Mouse (Mus musculus): ENCODE measurements around the gene Tnip2. TPM values are rescaled to one million over a fixed set of nuclear protein-coding genes. Genes with fewer than 3 reads are reported as not detected.

Gene Tnip2
- 12.7 and 14.2 TPM in 2 replicates for polyA plus RNA-seq (2014; fragmentation: Nextera tagmentation; extraction: Ambion mirVana)

DNA sequence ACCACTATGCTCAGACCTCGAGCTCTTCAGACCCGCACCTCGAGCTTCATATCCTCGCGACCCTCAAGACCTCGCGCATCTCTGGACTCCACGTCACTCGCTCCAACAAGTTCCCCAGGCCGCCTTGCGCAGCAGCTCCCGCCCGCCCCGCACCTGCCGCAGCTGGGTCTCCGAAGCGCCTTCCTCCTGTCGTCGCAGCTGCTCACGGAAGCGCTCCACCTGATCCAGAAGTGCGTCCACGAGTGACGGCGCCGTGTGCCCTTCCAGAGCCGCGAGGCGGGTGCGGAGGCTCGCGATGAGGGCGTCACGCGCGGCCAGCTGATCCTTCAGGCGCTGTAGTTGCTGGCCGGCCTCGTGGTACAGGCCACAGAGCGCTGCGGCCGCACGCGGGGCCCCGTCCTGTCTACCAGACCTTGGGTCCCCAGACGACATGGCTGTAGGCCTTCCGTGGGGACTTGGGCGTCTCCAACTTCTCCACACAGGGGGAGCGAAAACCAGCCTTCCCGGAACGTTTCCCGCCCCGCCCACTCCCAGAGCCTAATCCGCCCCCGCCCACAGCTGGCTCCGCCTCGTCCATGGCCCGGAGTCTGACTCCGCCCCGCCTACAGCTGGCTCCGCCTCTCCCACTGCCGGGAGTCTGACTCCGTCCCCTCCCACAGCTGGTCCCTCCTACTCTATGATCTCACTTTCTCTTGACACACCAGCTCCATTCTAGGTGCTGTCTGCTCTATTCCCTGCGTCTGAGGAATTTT is at the start of gene Tnip2:
Gene Tnip2, minus strand, starts transcription at position 526 of the 752 bp plus-strand sequence.
- Histone ChIP-seq H3K27ac (ENCODE audit: low read depth, low read length) (no peak within 1 kb of the TSS), H3K4me1 (ENCODE audit: control insufficient read depth, insufficient read depth, low read length) (0 out of 2 replicates have a peak, but pooled peaks cover 6% of the 10 kb centered on the region), H3K9me3 (replicated peaks; ENCODE audit: control insufficient read depth, low read length) (no peaks in the 10 kb centered on the region), H3K36me3 (ENCODE audit: control insufficient read depth, insufficient read depth, low read length) (no peaks in the 10 kb centered on the region), H3K4me3 (ENCODE audit: low read depth, low read length) (peak within 1 kb of the TSS; percentile 81), H3K27me3 (ENCODE audit: control insufficient read depth, insufficient read depth, low read length) (no peaks in the 10 kb centered on the region), H3K9ac (ENCODE audit: low read depth, low read length) (peak within 1 kb of the TSS; percentile 88), H3K4me2 (peak within 1 kb of the TSS; percentile 99)
- peak; percentile 94 for ATAC-seq (replicated peaks; ENCODE audit: insufficient number of reproducible peaks, low FRiP score, low TSS enrichment)
- WGBS (ENCODE audit: insufficient replicate concordance) = under 1% methylated on average over 64 of the region's 64 CpGs

DNA sequence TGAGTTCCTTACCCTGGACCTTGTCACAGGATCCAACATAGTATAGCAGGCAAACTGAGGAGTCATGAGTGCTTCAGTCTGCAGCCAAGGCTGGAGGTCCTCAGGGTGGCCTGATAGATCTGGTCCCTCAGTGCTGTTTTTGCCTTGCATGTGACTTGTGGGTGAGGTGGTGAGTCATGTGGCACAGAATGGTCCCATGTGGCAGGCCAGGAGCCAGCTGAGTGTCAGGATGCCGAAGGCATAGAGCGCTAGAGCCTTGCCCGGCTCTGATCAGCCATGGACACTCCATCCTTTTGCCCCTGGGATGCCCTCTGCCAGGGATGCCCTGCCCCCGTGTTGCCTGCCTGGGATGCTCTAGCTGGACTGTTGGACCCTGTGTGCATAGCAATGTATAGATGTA is 38.0 kb upstream of the Tnip2 start:
- Histone ChIP-seq H3K36me3 (ENCODE audit: control insufficient read depth, insufficient read depth, low read length) (0 out of 2 replicates have a peak, but pooled peaks cover 4% of the 10 kb centered on the region), H3K4me3 (ENCODE audit: low read depth, low read length) (no peak overlapping the region), H3K27me3 (ENCODE audit: control insufficient read depth, insufficient read depth, low read length) (no peaks in the 10 kb centered on the region), H3K9me3 (replicated peaks; ENCODE audit: control insufficient read depth, low read length) (no peaks in the 10 kb centered on the region), H3K27ac (ENCODE audit: low read depth, low read length) (no peak overlapping the region), H3K9ac (ENCODE audit: low read depth, low read length) (no peak overlapping the region), H3K4me2 (no peak overlapping the region), H3K4me1 (ENCODE audit: control insufficient read depth, insufficient read depth, low read length) (no peaks in the 10 kb centered on the region)
- 94% methylated on average over 4 of the region's 4 CpGs for WGBS (ENCODE audit: insufficient replicate concordance)
- ATAC-seq (replicated peaks; ENCODE audit: insufficient number of reproducible peaks, low FRiP score, low TSS enrichment) = no peak

DNA sequence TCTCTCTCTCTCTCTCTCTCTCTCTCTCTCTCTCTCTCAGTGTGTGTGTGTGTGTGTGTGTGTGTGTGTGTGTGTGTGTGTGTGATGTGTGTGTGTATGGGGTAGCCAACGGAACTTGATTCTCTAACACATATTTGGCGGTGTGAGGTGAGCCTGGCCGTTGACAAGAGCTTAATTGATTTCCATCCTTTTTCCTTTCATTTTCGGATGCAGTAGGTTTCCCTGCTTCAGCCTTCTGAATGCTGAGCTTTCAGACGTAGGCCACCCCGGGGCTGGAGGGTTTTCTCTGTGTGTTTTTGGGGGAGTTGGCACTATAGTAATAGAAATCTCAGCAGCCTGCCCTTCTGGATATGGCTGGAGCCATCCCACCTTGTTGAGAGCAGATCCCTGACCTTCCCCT is 36.5 kb upstream of the Tnip2 start:
- H3K9ac ChIP-seq (ENCODE audit: low read depth, low read length) = peak overlapping the region; percentile 89
- H3K36me3 ChIP-seq (ENCODE audit: control insufficient read depth, insufficient read depth, low read length) = 0 out of 2 replicates have a peak, but pooled peaks cover 4% of the 10 kb centered on the region
- no peak overlapping the region for H3K27ac ChIP-seq (ENCODE audit: low read depth, low read length)
- no peak for ATAC-seq (replicated peaks; ENCODE audit: insufficient number of reproducible peaks, low FRiP score, low TSS enrichment)
- H3K4me2 ChIP-seq = peak overlapping the region; percentile 94
- H3K27me3 ChIP-seq (ENCODE audit: control insufficient read depth, insufficient read depth, low read length) = no peaks in the 10 kb centered on the region
- WGBS (ENCODE audit: insufficient replicate concordance) = 34% methylated on average over 6 of the region's 6 CpGs
- peak overlapping the region; percentile 71 for H3K4me3 ChIP-seq (ENCODE audit: low read depth, low read length)
- H3K9me3 ChIP-seq (replicated peaks; ENCODE audit: control insufficient read depth, low read length) = no peaks in the 10 kb centered on the region
- H3K4me1 ChIP-seq (ENCODE audit: control insufficient read depth, insufficient read depth, low read length) = no peaks in the 10 kb centered on the region

DNA sequence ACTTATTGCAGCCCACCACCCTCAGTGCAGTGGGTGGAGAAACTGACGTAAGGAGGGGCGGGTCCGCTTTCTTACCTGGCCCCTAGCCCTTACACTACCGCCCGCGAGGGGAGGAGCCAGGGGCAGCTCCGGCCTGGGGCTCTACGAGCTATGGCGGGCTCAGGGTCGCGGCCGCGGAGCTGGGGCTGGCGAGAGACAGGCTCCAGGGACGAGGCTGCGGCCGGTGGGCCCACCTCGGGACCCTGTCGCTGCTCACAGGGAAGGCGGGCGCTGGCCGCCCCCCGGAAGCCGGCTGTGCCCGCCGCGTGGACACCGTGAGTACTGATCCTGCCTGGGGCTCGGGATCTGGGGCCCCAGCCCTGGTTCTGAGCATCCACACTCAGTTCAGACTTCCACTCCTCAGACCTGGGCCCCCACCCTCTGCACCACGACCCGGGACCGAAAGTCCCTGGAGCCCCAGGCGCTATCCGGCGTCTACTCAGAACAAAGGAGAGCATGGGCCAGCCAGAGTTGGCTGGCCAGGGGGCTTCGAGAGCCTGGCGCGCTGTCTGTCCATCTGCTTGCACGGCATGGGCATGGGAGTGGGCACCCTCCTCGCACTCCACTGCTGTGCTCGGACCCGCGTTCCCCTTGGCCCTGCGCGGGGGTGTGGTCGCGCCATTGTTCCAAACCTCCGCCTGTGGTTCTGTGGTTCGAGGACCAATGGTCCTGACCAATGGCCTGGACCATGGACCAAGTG is 35.9 kb upstream of the Tnip2 start:
- H3K27me3 ChIP-seq (ENCODE audit: control insufficient read depth, insufficient read depth, low read length) = no peaks in the 10 kb centered on the region
- ATAC-seq (replicated peaks; ENCODE audit: insufficient number of reproducible peaks, low FRiP score, low TSS enrichment) = peak; percentile 81
- peak overlapping the region; percentile 71 for H3K4me3 ChIP-seq (ENCODE audit: low read depth, low read length)
- H3K9me3 ChIP-seq (replicated peaks; ENCODE audit: control insufficient read depth, low read length) = no peaks in the 10 kb centered on the region
- H3K36me3 ChIP-seq (ENCODE audit: control insufficient read depth, insufficient read depth, low read length) = 0 out of 2 replicates have a peak, but pooled peaks cover 4% of the 10 kb centered on the region
- under 1% methylated on average over 49 of the region's 49 CpGs for WGBS (ENCODE audit: insufficient replicate concordance)
- H3K9ac ChIP-seq (ENCODE audit: low read depth, low read length) = peak overlapping the region; percentile 89
- no peaks in the 10 kb centered on the region for H3K4me1 ChIP-seq (ENCODE audit: control insufficient read depth, insufficient read depth, low read length)
- no peak overlapping the region for H3K27ac ChIP-seq (ENCODE audit: low read depth, low read length)
- H3K4me2 ChIP-seq = peak overlapping the region; percentile 94

DNA sequence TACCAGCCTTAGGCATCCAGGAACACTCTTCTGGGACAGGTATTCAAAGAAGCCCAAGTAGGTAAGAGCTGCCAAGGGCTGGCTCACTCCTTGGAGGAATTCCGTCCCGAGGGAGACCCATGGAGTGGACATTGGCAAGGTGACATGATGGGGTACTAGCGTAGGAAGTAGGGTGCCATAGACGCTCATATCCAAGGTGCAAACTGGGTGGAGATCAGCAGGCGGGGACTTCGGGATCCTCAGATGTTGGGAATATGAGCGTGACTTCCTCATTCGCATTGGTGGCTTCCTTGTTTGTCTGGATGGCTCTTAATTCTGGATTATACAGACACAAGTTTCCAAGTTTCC is 35.3 kb upstream of the Tnip2 start:
- H3K9me3 ChIP-seq (replicated peaks; ENCODE audit: control insufficient read depth, low read length) = no peaks in the 10 kb centered on the region
- WGBS (ENCODE audit: insufficient replicate concordance) = 24% methylated on average over 8 of the region's 8 CpGs
- peak overlapping the region; percentile 94 for H3K4me2 ChIP-seq
- no peak overlapping the region for H3K27ac ChIP-seq (ENCODE audit: low read depth, low read length)
- H3K9ac ChIP-seq (ENCODE audit: low read depth, low read length) = peak overlapping the region; percentile 89
- no peaks in the 10 kb centered on the region for H3K4me1 ChIP-seq (ENCODE audit: control insufficient read depth, insufficient read depth, low read length)
- ATAC-seq (replicated peaks; ENCODE audit: insufficient number of reproducible peaks, low FRiP score, low TSS enrichment) = 0 out of 2 replicates have a peak, but pooled peaks have one; percentile 22
- peak overlapping the region; percentile 71 for H3K4me3 ChIP-seq (ENCODE audit: low read depth, low read length)
- H3K36me3 ChIP-seq (ENCODE audit: control insufficient read depth, insufficient read depth, low read length) = 0 out of 2 replicates have a peak, but pooled peaks cover 4% of the 10 kb centered on the region
- no peaks in the 10 kb centered on the region for H3K27me3 ChIP-seq (ENCODE audit: control insufficient read depth, insufficient read depth, low read length)

DNA sequence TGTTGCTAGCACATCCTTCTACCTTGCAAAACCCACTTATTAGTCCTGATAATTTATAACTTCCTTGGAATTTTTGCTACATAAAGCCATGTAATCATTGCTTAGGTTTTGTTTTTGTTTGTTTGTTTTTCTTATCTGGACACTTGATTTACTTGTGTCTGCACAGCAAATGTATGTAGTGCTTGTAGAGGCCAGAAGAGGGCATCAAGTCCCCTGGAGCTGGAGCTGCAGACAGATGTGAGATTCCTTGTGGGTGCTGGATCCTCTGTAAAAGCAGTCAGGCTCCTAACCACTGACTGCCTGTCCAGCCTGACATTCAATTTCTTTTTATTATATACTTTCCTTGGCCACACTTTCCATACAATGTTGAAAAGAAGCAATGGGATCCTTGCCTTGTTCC is 33.6 kb upstream of the Tnip2 start:
- no peaks in the 10 kb centered on the region for H3K27me3 ChIP-seq (ENCODE audit: control insufficient read depth, insufficient read depth, low read length)
- no peak overlapping the region for H3K9ac ChIP-seq (ENCODE audit: low read depth, low read length)
- no peaks in the 10 kb centered on the region for H3K36me3 ChIP-seq (ENCODE audit: control insufficient read depth, insufficient read depth, low read length)
- ATAC-seq (replicated peaks; ENCODE audit: insufficient number of reproducible peaks, low FRiP score, low TSS enrichment) = no peak
- no peak overlapping the region for H3K27ac ChIP-seq (ENCODE audit: low read depth, low read length)
- no peak overlapping the region for H3K4me3 ChIP-seq (ENCODE audit: low read depth, low read length)
- H3K9me3 ChIP-seq (replicated peaks; ENCODE audit: control insufficient read depth, low read length) = no peaks in the 10 kb centered on the region
- H3K4me2 ChIP-seq = no peak overlapping the region
- H3K4me1 ChIP-seq (ENCODE audit: control insufficient read depth, insufficient read depth, low read length) = no peaks in the 10 kb centered on the region

DNA sequence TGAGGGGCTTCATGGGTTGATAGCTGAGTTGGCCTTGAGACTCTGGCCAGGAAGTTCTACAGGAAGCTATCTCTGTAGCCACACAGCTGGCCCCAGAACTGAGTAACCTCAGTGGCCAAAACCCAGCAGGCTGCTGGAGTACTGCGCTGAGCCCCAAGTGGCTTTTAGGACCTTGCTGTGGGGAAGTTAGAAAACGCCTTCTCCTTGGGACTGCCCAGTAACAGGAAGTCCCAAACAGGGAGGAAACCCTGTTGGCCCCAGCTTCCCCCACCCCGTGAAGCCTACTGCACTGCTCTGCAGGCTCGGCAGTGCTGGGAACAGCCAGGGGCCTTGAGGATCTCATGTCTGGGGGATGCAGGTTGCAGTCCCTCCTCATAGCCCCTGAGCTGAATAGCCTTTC is 29.3 kb upstream of the Tnip2 start:
- Histone ChIP-seq H3K9ac (ENCODE audit: low read depth, low read length) (no peak overlapping the region), H3K36me3 (ENCODE audit: control insufficient read depth, insufficient read depth, low read length) (no peaks in the 10 kb centered on the region), H3K9me3 (replicated peaks; ENCODE audit: control insufficient read depth, low read length) (no peaks in the 10 kb centered on the region), H3K27ac (ENCODE audit: low read depth, low read length) (no peak overlapping the region), H3K4me3 (ENCODE audit: low read depth, low read length) (no peak overlapping the region), H3K27me3 (ENCODE audit: control insufficient read depth, insufficient read depth, low read length) (no peaks in the 10 kb centered on the region), H3K4me2 (no peak overlapping the region), H3K4me1 (ENCODE audit: control insufficient read depth, insufficient read depth, low read length) (no peaks in the 10 kb centered on the region; the same call in 1 of the 2 replicates)
- 48% methylated on average over 4 of the region's 4 CpGs for WGBS (ENCODE audit: insufficient replicate concordance)
- no peak for ATAC-seq (replicated peaks; ENCODE audit: insufficient number of reproducible peaks, low FRiP score, low TSS enrichment)

DNA sequence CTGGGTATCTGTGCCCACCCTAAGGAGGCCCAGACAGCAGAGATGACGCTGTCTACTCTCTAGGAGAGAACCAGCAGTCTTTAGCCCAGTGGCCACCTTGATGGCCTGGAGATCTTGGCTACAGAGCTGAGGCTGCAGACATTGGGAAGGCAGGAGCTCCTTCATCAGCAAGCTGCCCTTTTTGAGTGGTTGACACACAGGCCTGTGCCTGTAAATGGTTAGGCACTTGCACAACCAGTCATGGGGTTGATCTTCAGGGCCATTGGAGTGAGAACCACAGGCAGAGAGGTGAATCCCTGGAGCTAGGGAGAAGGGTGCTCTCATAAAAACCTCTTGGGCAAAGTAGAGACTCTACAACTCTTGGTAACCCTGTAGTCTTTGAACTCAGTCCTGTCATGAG is 28.4 kb upstream of the Tnip2 start:
- H3K4me3 ChIP-seq (ENCODE audit: low read depth, low read length) = no peak overlapping the region
- no peaks in the 10 kb centered on the region for H3K27me3 ChIP-seq (ENCODE audit: control insufficient read depth, insufficient read depth, low read length)
- H3K4me1 ChIP-seq (ENCODE audit: control insufficient read depth, insufficient read depth, low read length) = no peaks in the 10 kb centered on the region; the same call in 1 of the 2 replicates
- WGBS (ENCODE audit: insufficient replicate concordance) = 89% methylated on average over 1 of the region's 1 CpGs
- H3K9me3 ChIP-seq (replicated peaks; ENCODE audit: control insufficient read depth, low read length) = no peaks in the 10 kb centered on the region
- H3K9ac ChIP-seq (ENCODE audit: low read depth, low read length) = no peak overlapping the region
- no peak for ATAC-seq (replicated peaks; ENCODE audit: insufficient number of reproducible peaks, low FRiP score, low TSS enrichment)
- H3K4me2 ChIP-seq = no peak overlapping the region
- no peaks in the 10 kb centered on the region for H3K36me3 ChIP-seq (ENCODE audit: control insufficient read depth, insufficient read depth, low read length)
- H3K27ac ChIP-seq (ENCODE audit: low read depth, low read length) = no peak overlapping the region

All from heart, embryonic 11.5 days (tissue).